Mouse (Mus musculus) embryonic fibroblast, embryonic 13.5 days (primary cell): ENCODE measurements around the gene Prr12. TPM values are rescaled to one million over a fixed set of nuclear protein-coding genes. Genes with fewer than 3 reads are reported as not detected.
A peak's percentile ranks its signal among the peaks of the same experiment; 100 is the strongest.

ENCODE experiments used
- H3K27ac ChIP-seq: 2 replicates; pipeline ENCODE4 v1.5.1; 2012; ENCODE audit warnings: low read length, control low read depth, inconsistent platforms; ENCODE audit not compliant: insufficient read depth
- H3K4me1 ChIP-seq: 2 replicates; pipeline ENCODE4 v1.6.1; 2011; ENCODE audit warnings: low read length; ENCODE audit not compliant: control insufficient read depth, insufficient read depth
- H3K4me3 ChIP-seq: 2 replicates; pipeline ENCODE4 v1.5.1; 2011; ENCODE audit warnings: mild to moderate bottlenecking, control low read depth, low read length; ENCODE audit not compliant: insufficient read depth
- CTCF ChIP-seq: IDR thresholded peaks from 2 replicates; pipeline ENCODE4 v1.5.1; 2011; ENCODE audit warnings: mild to moderate bottlenecking, control low read depth, low read length, moderate library complexity, borderline replicate concordance; ENCODE audit not compliant: insufficient read depth
- POLR2A ChIP-seq: IDR thresholded peaks from 2 replicates; pipeline ENCODE4 v1.6.1; 2011; ENCODE audit warnings: low read depth, mild to moderate bottlenecking, control low read depth, low read length, moderate library complexity
- polyA plus RNA-seq: library from polyadenylated mRNA; stranded (reverse); fragments of >200 nt; gene quantifications from 2 replicates; pipeline ENCODE4 v1.2.4, GENCODE M21; 2011; ENCODE audit warnings: low read depth; ENCODE audit not compliant: missing spikeins, insufficient read length

Gene Prr12
- polyA plus RNA-seq, 1 experiment = 15.4 TPM

GRCm38 (mm10) chr7:45043307-45043706, 9.4 kb downstream of the Prr12 start:
- H3K27ac ChIP-seq = no peak overlapping the region
- no peak for TF ChIP-seq POLR2A
- TF ChIP-seq CTCF = no peak
- no peaks in the 10 kb centered on the region for H3K4me1 ChIP-seq
- H3K4me3 ChIP-seq = no peak overlapping the region

- no peak overlapping the region for H3K27ac ChIP-seq
- no peak for TF ChIP-seq POLR2A
- TF ChIP-seq CTCF = no peak
- no peak overlapping the region for H3K4me3 ChIP-seq
- H3K4me1 ChIP-seq = peaks cover 4% of the 10 kb centered on the region
These were observed 11.8 kb downstream of the Prr12 start for GRCm38 (mm10) chr7:45040851-45041250.

GRCm38 (mm10) chr7:45038411-45038810, 14.3 kb downstream of the Prr12 start:
- Histone ChIP-seq H3K4me1 (peaks cover 9% of the 10 kb centered on the region), H3K27ac (no peak overlapping the region)
- TF ChIP-seq CTCF = no peak
- no peak for TF ChIP-seq POLR2A

GRCm38 (mm10) chr7:45037720-45038361, 14.8 kb downstream of the Prr12 start:
- H3K4me3 ChIP-seq = no peak overlapping the region
- H3K27ac ChIP-seq = no peak overlapping the region
- TF ChIP-seq POLR2A (no peak), CTCF (peak; percentile 39; the same call in 1 of the 2 replicates)
- peaks cover 9% of the 10 kb centered on the region for H3K4me1 ChIP-seq

More at GRCm38 (mm10) chr7:45038411-45038810, 14.3 kb downstream of the Prr12 start:
- no peak overlapping the region for H3K4me3 ChIP-seq

GRCm38 (mm10) chr7:45036702-45037101, 16.0 kb downstream of the Prr12 start:
- Histone ChIP-seq H3K27ac (no peak overlapping the region), H3K4me1 (peaks cover 9% of the 10 kb centered on the region), H3K4me3 (no peak overlapping the region)
- TF ChIP-seq CTCF = no peak
- no peak for TF ChIP-seq POLR2A

- no peak for TF ChIP-seq CTCF
- TF ChIP-seq POLR2A = no peak
- H3K27ac ChIP-seq = peak overlapping the region; percentile 14; the same call in 1 of the 2 replicates
- no peak overlapping the region for H3K4me3 ChIP-seq
- peaks cover 9% of the 10 kb centered on the region for H3K4me1 ChIP-seq
These were observed 17.1 kb downstream of the Prr12 start for GRCm38 (mm10) chr7:45035631-45036030.

GRCm38 (mm10) chr7:45033722-45034359, 18.8 kb downstream of the Prr12 start:
- H3K4me1 ChIP-seq = peaks cover 9% of the 10 kb centered on the region
- H3K4me3 ChIP-seq = no peak overlapping the region
- H3K27ac ChIP-seq = no peak overlapping the region
- TF ChIP-seq POLR2A (no peak), CTCF (no peak)

- Histone ChIP-seq H3K4me1 (peaks cover 5% of the 10 kb centered on the region), H3K4me3 (no peak overlapping the region), H3K27ac (no peak overlapping the region)
- TF ChIP-seq CTCF (no peak), POLR2A (no peak)
These were observed 21.8 kb downstream of the Prr12 start for GRCm38 (mm10) chr7:45030857-45031256.

- H3K27ac ChIP-seq = no peak overlapping the region
- TF ChIP-seq CTCF (no peak), POLR2A (no peak)
- no peaks in the 10 kb centered on the region; the same call in 1 of the 2 replicates for H3K4me1 ChIP-seq
- H3K4me3 ChIP-seq = no peak overlapping the region
These were observed 22.7 kb downstream of the Prr12 start for GRCm38 (mm10) chr7:45029995-45030394.

GRCm38 (mm10) chr7:45028351-45028750, 24.3 kb downstream of the Prr12 start:
- no peaks in the 10 kb centered on the region; the same call in 1 of the 2 replicates for H3K4me1 ChIP-seq
- no peak overlapping the region for H3K4me3 ChIP-seq
- TF ChIP-seq POLR2A = no peak
- no peak for TF ChIP-seq CTCF
- no peak overlapping the region for H3K27ac ChIP-seq
